ENCODE assay signal across 8 mouse cellular contexts in genomic region chr9:115977598-115978240, GRCm38 (mm10).
A peak's percentile ranks its signal among the peaks of the same experiment; 100 is the strongest.
DNase-seq lines count a peak whose midpoint lies in the region; ATAC-seq lines count a peak whose summit lies in the region.

No protein-coding gene starts in this region.

- H3K9ac ChIP-seq in forebrain, embryonic 13.5 days = no peak overlapping the region
- no peak overlapping the region for H3K9ac ChIP-seq in forebrain, embryonic 12.5 days
- no peak overlapping the region for H3K9ac ChIP-seq in heart, embryonic 12.5 days

- no peaks in the 10 kb centered on the region for H3K36me3 ChIP-seq in forebrain, embryonic 13.5 days (ENCODE audit: poor library complexity, severe bottlenecking)
- H3K36me3 ChIP-seq in forebrain, embryonic 12.5 days (replicated peaks) = no peaks in the 10 kb centered on the region
- no peaks in the 10 kb centered on the region for H3K36me3 ChIP-seq in heart, embryonic 12.5 days

- peaks cover 9% of the 10 kb centered on the region; the same call in 1 of the 2 replicates for H3K4me1 ChIP-seq in forebrain, embryonic 13.5 days
- peaks cover 11% of the 10 kb centered on the region; the same call in 1 of the 2 replicates for H3K4me1 ChIP-seq in forebrain, embryonic 12.5 days
- peaks cover 3% of the 10 kb centered on the region for H3K4me1 ChIP-seq in heart, embryonic 12.5 days (replicated peaks)

- peak; percentile 59; the same call in 1 of the 2 replicates for ATAC-seq in forebrain, embryonic 13.5 days
- no peak for ATAC-seq in forebrain, embryonic 12.5 days (ENCODE audit: low FRiP score)
- ATAC-seq in heart, embryonic 12.5 days (ENCODE audit: insufficient number of reproducible peaks, low FRiP score) = no peak

- H3K27me3 ChIP-seq in forebrain, embryonic 13.5 days = no peaks in the 10 kb centered on the region
- H3K27me3 ChIP-seq in forebrain, embryonic 12.5 days = no peaks in the 10 kb centered on the region
- H3K27me3 ChIP-seq in heart, embryonic 12.5 days (replicated peaks) = no peaks in the 10 kb centered on the region

- no peak overlapping the region for H3K4me2 ChIP-seq in forebrain, embryonic 13.5 days
- H3K4me2 ChIP-seq in forebrain, embryonic 12.5 days = no peak overlapping the region
- no peak overlapping the region for H3K4me2 ChIP-seq in heart, embryonic 12.5 days

- intact Hi-C loops in left cerebral cortex, postnatal 10 days (cut with DNase I) = no loop called here

- H3K27ac ChIP-seq in forebrain, embryonic 13.5 days = no peak overlapping the region
- H3K27ac ChIP-seq in forebrain, embryonic 12.5 days = no peak overlapping the region
- no peak overlapping the region for H3K27ac ChIP-seq in heart, embryonic 12.5 days (ENCODE audit: poor library complexity, severe bottlenecking)

- H3K4me3 ChIP-seq in forebrain, embryonic 13.5 days = no peak overlapping the region
- no peak overlapping the region for H3K4me3 ChIP-seq in forebrain, embryonic 12.5 days (replicated peaks)
- no peak overlapping the region for H3K4me3 ChIP-seq in heart, embryonic 12.5 days

- H3K9me3 ChIP-seq in forebrain, embryonic 13.5 days (replicated peaks) = no peaks in the 10 kb centered on the region
- 0 out of 2 replicates have a peak, but pooled peaks cover 5% of the 10 kb centered on the region for H3K9me3 ChIP-seq in forebrain, embryonic 12.5 days
- no peaks in the 10 kb centered on the region; the same call in none of the 2 replicates for H3K9me3 ChIP-seq in heart, embryonic 12.5 days (replicated peaks)

- peak; percentile 99 for DNase-seq in Muller cell, postnatal 12 days (ENCODE audit: inconsistent ontology term)
- peak; percentile 41 to 85 for DNase-seq in cerebellum, postnatal 4 days (ENCODE audit: low spot score in 2 of 2)
- peak; percentile 55 to 59 for DNase-seq in left cerebral cortex, postnatal 10 days (ENCODE audit: extremely low spot score in 1 of 2, low spot score in 2 of 2)
- no peak for DNase-seq in yolk sac, embryonic 10.5 days (ENCODE audit: low spot score)
- no peak for DNase-seq in lung, postnatal 14 days

- WGBS in forebrain, embryonic 13.5 days = 73% methylated on average over 15 of the region's 15 CpGs
- 88% methylated on average over 15 of the region's 15 CpGs for WGBS in forebrain, embryonic 12.5 days
- 77% methylated on average over 15 of the region's 15 CpGs for WGBS in heart, embryonic 12.5 days

Comparison
In these comparisons a context has a peak if more than half of its experiments do, and no peak if none do; other contexts are left out.
1. DNase-seq: peak in Muller cell, postnatal 12 days (single experiment), cerebellum, postnatal 4 days (2 of 2) and left cerebral cortex, postnatal 10 days (2 of 2); none in yolk sac, embryonic 10.5 days (single experiment) and lung, postnatal 14 days (single experiment).